Mouse (Mus musculus) spleen, adult 2 months (tissue): ENCODE measurements around the gene Wdr62.

ENCODE experiments used
- CTCF ChIP-seq: fragments of 200-500 bp; IDR thresholded peaks from 2 replicates; pipeline ENCODE4 v1.5.1; 2011; ENCODE audit warnings: mild to moderate bottlenecking, inconsistent platforms; ENCODE audit not compliant: insufficient read depth, insufficient read length, insufficient replicate concordance; ENCODE audit errors: extremely low read depth
- POLR2A ChIP-seq: fragments of 200-500 bp; IDR thresholded peaks from 2 replicates; pipeline ENCODE4 v1.6.1; 2011; ENCODE audit warnings: low read depth, low read length, inconsistent platforms

DNA sequence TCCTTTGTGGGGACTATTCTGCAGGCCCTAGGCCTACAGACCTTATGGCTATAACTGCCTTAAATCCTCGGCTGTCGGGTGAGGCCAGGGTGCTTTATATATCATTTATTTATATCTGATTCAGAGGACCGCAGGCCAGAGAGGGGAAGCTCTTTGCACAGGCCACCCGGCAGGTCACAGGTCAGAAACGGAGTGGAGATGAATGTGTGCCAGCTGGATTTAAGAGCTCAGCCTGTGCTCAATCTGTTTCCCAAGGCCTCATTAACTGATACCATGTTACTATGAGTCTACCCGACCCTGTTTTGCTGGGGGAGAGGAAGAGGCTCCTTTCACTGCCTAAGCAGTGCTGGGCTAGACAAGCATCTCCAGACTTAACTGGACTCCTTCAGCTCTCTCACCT, 5.8 kb downstream of the Wdr62 start:
- TF ChIP-seq POLR2A (no peak), CTCF (no peak)
